Mouse (Mus musculus) heart, postnatal 0 days (tissue): ENCODE data around the gene Slc2a2. TPM values are rescaled to one million over a fixed set of nuclear protein-coding genes. Genes with fewer than 3 reads are reported as not detected.

Experiments used
- ATAC-seq: fragments of 200-750 bp; cut with Nextera tagmentation; 2 replicates; pipeline ENCODE4 v1.8.0; 2017; ENCODE audit warnings: low read depth, moderate number of reproducible peaks, moderate library complexity; ENCODE audit not compliant: insufficient read depth
- DNase-seq: peaks from one replicate; pipeline ENCODE4 v3.0.0-alpha.2; 2016; ENCODE audit warnings: low spot score
- H3K27ac ChIP-seq: fragments of 300-500 bp; sonication (generic); 2 replicates; pipeline ENCODE4 v1.5.1; 2014; ENCODE audit warnings: low read depth, mild to moderate bottlenecking
- H3K27me3 ChIP-seq: fragments of 300-500 bp; sonication (generic); 2 replicates; pipeline ENCODE4 v1.6.1; 2014; ENCODE audit warnings: low read length, mixed read lengths; ENCODE audit not compliant: control insufficient read depth, insufficient read depth
- H3K36me3 ChIP-seq: fragments of 300-500 bp; sonication (generic); replicated peaks from 2 replicates; pipeline ENCODE4 v1.6.1; 2014; ENCODE audit warnings: low read length, mixed read lengths; ENCODE audit not compliant: control insufficient read depth, insufficient read depth
- H3K4me1 ChIP-seq: fragments of 300-500 bp; sonication (generic); 2 replicates; pipeline ENCODE4 v1.6.1; 2014; ENCODE audit warnings: antibody characterized with exemption; ENCODE audit not compliant: control insufficient read depth, insufficient read depth
- H3K4me2 ChIP-seq: fragments of 300-500 bp; sonication (generic); 2 replicates; pipeline ENCODE4 v1.6.1; 2014; ENCODE audit warnings: low read depth, mild to moderate bottlenecking, low read length, moderate library complexity
- H3K4me3 ChIP-seq: fragments of 300-500 bp; sonication (generic); 2 replicates; pipeline ENCODE4 v1.5.1; 2014; ENCODE audit warnings: low read depth, low read length
- H3K9ac ChIP-seq: fragments of 300-500 bp; sonication (generic); replicated peaks from 2 replicates; pipeline ENCODE4 v1.6.1; 2014; ENCODE audit warnings: low read depth, low read length, mixed read lengths
- H3K9me3 ChIP-seq: fragments of 300-500 bp; sonication (generic); replicated peaks from 2 replicates; pipeline ENCODE4 v1.6.1; 2016; ENCODE audit warnings: low read length; ENCODE audit not compliant: control insufficient read depth
- CTCF ChIP-seq: IDR thresholded peaks from 2 replicates; pipeline ENCODE4 v1.5.1; 2016; ENCODE audit warnings: antibody characterized with exemption, control low read depth, low read depth
- EP300 ChIP-seq: IDR thresholded peaks from 2 replicates; pipeline ENCODE4 v1.6.1; 2016; ENCODE audit warnings: antibody characterized with exemption, low read depth
- WGBS: fragments of 180-500 bp; shearing (Covaris S2); extraction: QIAGEN DNeasy Blood & Tissue Kit; methylation state at CpG from one replicate; pipeline ENCODE4 v1.1.7; 2014; 5-methylcytosine and 5-hydroxymethylcytosine counted together
- polyA plus RNA-seq: library from polyadenylated mRNA; unstranded; fragments of >200 nt; fragmentation: Nextera tagmentation; extraction: Ambion mirVana; gene quantifications from 2 replicates; pipeline ENCODE4 v1.2.1, GENCODE M21; 2015
- total RNA-seq: library from RNA; depleted of rRNA; stranded (reverse); fragments of >200 nt; gene quantifications from 2 replicates; pipeline ENCODE4 v1.2.3, GENCODE M21; 2014; ENCODE audit warnings: low replicate concordance; rRNA removed

Gene Slc2a2
- total RNA-seq (2.4 TPM in 1 of 2 replicates, not detected in the other), polyA plus RNA-seq (0.08 and 0.20 TPM in 2 replicates)

DNA sequence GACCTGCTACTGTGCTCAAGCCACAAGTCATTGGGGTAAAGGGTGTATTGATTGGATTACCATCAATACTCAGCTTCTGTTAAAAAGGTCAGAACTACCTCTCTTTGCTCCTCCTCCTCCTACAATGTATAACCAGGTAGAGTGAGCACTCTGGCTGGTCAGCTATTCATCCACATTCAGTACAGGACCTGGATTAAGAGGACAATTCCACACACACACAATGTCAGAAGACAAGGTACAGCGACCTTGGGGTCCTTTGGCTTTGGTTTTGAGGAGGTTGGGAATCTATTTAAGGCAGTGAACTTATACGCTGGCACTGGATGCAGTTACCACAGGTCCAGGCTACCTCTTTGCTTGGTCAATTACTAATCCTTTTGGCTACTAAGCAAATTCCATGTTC lies at the start of gene Slc2a2:
Gene Slc2a2, plus strand, starts transcription at position 107 of the 400 bp plus-strand sequence.
- no peak for DNase-seq
- WGBS = 75% methylated on average over 2 of the region's 2 CpGs
- Histone ChIP-seq H3K4me2 (no peak within 1 kb of the TSS), H3K4me1 (no peaks in the 10 kb centered on the region), H3K36me3 (no peaks in the 10 kb centered on the region), H3K9me3 (no peaks in the 10 kb centered on the region), H3K9ac (no peak within 1 kb of the TSS), H3K27me3 (no peaks in the 10 kb centered on the region), H3K4me3 (no peak within 1 kb of the TSS), H3K27ac (no peak within 1 kb of the TSS)
- TF ChIP-seq CTCF (no peak), EP300 (no peak)
- ATAC-seq = no peak

DNA sequence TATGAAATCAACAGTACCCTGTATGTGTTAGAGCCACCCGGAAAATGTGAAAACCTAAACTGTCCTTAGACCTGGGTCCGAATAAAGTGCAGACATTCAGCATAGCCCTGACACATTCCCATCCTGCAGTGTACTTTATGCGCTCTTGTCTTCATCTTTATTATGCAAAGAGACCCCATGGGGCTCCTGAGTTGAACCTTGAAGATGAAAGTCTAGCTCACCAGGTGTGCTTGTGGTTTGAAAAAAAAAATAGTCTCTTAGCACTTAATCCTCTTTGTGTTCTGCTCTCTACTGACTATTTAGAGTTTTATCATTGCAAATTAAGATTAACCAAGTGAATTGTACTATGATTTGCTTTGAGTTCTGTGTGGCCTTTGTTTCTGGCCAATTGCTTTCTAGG lies 45.1 kb upstream of the Slc2a2 start:
- H3K27ac ChIP-seq = no peak overlapping the region
- H3K9ac ChIP-seq = no peak overlapping the region
- DNase-seq (no peak), ATAC-seq (no peak)
- TF ChIP-seq EP300 (no peak), CTCF (no peak)
- H3K9me3 ChIP-seq = no peaks in the 10 kb centered on the region
- WGBS = 82% methylated on average over 3 of the region's 3 CpGs
- no peaks in the 10 kb centered on the region for H3K27me3 ChIP-seq
- no peak overlapping the region for H3K4me2 ChIP-seq
- H3K4me3 ChIP-seq = no peak overlapping the region
- H3K36me3 ChIP-seq = peaks cover 38% of the 10 kb centered on the region
- no peaks in the 10 kb centered on the region for H3K4me1 ChIP-seq

DNA sequence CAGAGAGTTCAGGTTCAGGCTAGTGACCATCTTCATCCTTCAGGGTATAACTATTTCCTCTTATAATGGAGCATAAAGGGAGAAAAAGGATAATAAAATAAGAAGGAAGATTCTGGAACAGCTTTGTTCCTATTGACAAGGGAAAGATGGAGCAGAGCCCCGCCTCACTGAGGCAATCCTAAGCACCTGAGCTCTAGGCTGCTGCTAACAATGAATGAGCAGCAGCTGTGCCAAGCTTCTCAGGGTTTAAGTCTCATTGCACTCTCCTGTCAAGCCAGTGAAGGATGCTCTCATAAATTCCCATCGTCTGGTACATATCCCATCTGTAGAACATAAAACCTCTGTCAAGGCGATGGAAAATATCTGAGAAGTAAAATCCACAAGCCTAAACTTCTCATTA lies 44.7 kb upstream of the Slc2a2 start:
- Histone ChIP-seq H3K4me2 (no peak overlapping the region), H3K9ac (no peak overlapping the region), H3K27me3 (no peaks in the 10 kb centered on the region), H3K36me3 (peaks cover 35% of the 10 kb centered on the region), H3K27ac (no peak overlapping the region), H3K4me1 (no peaks in the 10 kb centered on the region), H3K9me3 (no peaks in the 10 kb centered on the region), H3K4me3 (no peak overlapping the region)
- ATAC-seq = no peak
- WGBS = 93% methylated on average over 3 of the region's 3 CpGs
- no peak for TF ChIP-seq CTCF
- TF ChIP-seq EP300 = no peak
- no peak for DNase-seq

DNA sequence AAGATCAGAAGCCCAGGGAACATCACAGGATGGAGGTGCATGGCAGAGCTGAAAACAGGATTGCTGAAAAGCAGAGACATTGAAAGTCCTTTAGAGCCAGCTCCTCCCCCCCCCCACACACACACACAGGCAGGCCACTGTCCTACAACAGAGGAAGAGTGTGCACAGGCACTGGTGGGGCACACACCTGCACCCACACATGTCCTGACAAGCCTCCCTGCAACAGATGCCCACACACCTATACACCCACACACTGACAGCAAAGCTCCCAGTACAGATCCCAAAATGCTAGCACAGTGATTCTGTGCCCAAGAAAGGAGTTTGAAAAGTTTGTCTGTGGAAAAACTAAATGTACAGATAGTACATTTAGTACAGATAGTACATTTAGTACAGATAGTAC lies 43.0 kb upstream of the Slc2a2 start:
- peaks cover 19% of the 10 kb centered on the region for H3K36me3 ChIP-seq
- H3K9me3 ChIP-seq = no peaks in the 10 kb centered on the region
- no peak overlapping the region for H3K4me3 ChIP-seq
- H3K9ac ChIP-seq = no peak overlapping the region
- DNase-seq (no peak), ATAC-seq (no peak)
- H3K4me2 ChIP-seq = no peak overlapping the region
- H3K27me3 ChIP-seq = no peaks in the 10 kb centered on the region
- H3K27ac ChIP-seq = no peak overlapping the region
- no peak for TF ChIP-seq EP300
- no peak for TF ChIP-seq CTCF
- H3K4me1 ChIP-seq = no peaks in the 10 kb centered on the region

DNA sequence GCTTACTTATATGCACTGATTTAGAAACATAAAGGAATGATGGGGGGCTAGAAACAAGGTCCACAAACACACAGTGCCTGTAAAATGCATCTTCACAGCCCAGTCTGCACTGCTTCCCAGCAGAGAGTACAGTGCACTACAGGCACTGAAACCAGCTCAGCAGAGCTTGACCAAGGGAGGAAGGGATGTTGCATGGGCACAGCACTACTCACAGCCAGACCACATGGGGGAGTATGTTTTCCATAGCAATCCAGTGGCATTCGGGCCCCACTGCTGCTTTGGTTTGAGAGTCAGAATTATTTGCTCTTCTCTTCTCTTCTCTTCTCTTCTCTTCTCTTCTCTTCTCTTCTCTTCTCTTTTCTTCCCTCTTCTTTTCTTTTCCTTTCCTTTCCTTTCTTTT lies 39.4 kb upstream of the Slc2a2 start:
- ATAC-seq (no peak), DNase-seq (no peak)
- H3K36me3 ChIP-seq = peaks cover 23% of the 10 kb centered on the region
- H3K4me3 ChIP-seq = no peak overlapping the region
- no peaks in the 10 kb centered on the region for H3K27me3 ChIP-seq
- TF ChIP-seq EP300 (no peak), CTCF (no peak)
- 50% methylated on average over 1 of the region's 1 CpGs for WGBS
- no peak overlapping the region for H3K27ac ChIP-seq
- H3K9ac ChIP-seq = no peak overlapping the region
- H3K4me2 ChIP-seq = no peak overlapping the region
- H3K9me3 ChIP-seq = no peaks in the 10 kb centered on the region
- H3K4me1 ChIP-seq = no peaks in the 10 kb centered on the region

DNA sequence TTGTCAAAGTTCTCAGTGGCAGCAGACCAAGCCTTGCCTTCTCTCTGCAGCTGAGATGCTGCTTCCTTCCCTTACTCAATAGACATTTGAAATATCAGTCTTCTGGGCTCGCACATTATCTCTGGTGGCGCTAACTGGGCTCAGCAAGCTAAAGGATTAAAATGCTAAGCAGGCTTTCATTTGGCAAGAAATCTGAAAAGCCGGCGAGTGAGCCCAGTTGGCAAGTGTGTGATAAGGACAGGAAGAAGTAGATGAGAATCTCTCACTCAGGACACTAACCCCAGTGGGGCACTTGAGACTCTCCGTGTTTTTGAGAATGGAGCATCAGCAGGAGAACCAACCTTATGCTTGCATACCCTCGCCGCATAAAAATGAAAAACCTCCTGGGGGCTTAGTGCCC lies 16.9 kb upstream of the Slc2a2 start:
- TF ChIP-seq EP300 (no peak), CTCF (no peak)
- Histone ChIP-seq H3K27ac (no peak overlapping the region), H3K4me3 (no peak overlapping the region), H3K4me2 (no peak overlapping the region), H3K27me3 (no peaks in the 10 kb centered on the region), H3K9ac (no peak overlapping the region), H3K9me3 (no peaks in the 10 kb centered on the region), H3K4me1 (peaks cover 6% of the 10 kb centered on the region; the same call in 1 of the 2 replicates), H3K36me3 (no peaks in the 10 kb centered on the region)
- no peak for DNase-seq
- 40% methylated on average over 7 of the region's 7 CpGs for WGBS
- no peak for ATAC-seq
